Mouse (Mus musculus) limb, embryonic 12.5 days (tissue): ENCODE results near the gene Bspry. TPM values are rescaled to one million over a fixed set of nuclear protein-coding genes. Genes with fewer than 3 reads are reported as not detected.
A peak's percentile ranks its signal among the peaks of the same experiment; 100 is the strongest.

Source experiments
- ATAC-seq: fragments of 200-750 bp; cut with Nextera tagmentation; 2 replicates; pipeline ENCODE4 v1.8.0; 2017; ENCODE audit warnings: low read depth, moderate TSS enrichment; ENCODE audit not compliant: insufficient number of reproducible peaks, insufficient read depth, low FRiP score, low TSS enrichment
- H3K27ac ChIP-seq: fragments of 300-500 bp; sonication (generic); 2 replicates; pipeline ENCODE4 v1.5.1; 2016; ENCODE audit warnings: mild to moderate bottlenecking, moderate library complexity
- H3K27me3 ChIP-seq: fragments of 300-500 bp; sonication (generic); 2 replicates; pipeline ENCODE4 v1.6.1; 2016; ENCODE audit warnings: mild to moderate bottlenecking, moderate library complexity
- H3K36me3 ChIP-seq: fragments of 300-500 bp; sonication (generic); 2 replicates; pipeline ENCODE4 v1.6.1; 2016; ENCODE audit warnings: mild to moderate bottlenecking, moderate library complexity
- H3K4me1 ChIP-seq: fragments of 300-500 bp; sonication (generic); replicated peaks from 2 replicates; pipeline ENCODE4 v1.6.1; 2016
- H3K4me2 ChIP-seq: fragments of 300-500 bp; sonication (generic); 2 replicates; pipeline ENCODE4 v1.6.1; 2016; ENCODE audit warnings: mild to moderate bottlenecking, moderate library complexity
- H3K4me3 ChIP-seq: fragments of 300-500 bp; sonication (generic); replicated peaks from 2 replicates; pipeline ENCODE4 v1.5.1; 2016; ENCODE audit warnings: mild to moderate bottlenecking
- H3K9ac ChIP-seq: fragments of 300-500 bp; sonication (generic); replicated peaks from 2 replicates; pipeline ENCODE4 v1.6.1; 2016; ENCODE audit warnings: mild to moderate bottlenecking, moderate library complexity
- H3K9me3 ChIP-seq: fragments of 300-500 bp; sonication (generic); 2 replicates; pipeline ENCODE4 v1.6.1; 2016; ENCODE audit warnings: mild to moderate bottlenecking, moderate library complexity
- WGBS: fragments of 180-500 bp; shearing (Covaris S2); methylation state at CpG from one replicate; pipeline ENCODE4 v1.1.7; 2016; 5-methylcytosine and 5-hydroxymethylcytosine counted together
- polyA plus RNA-seq: library from polyadenylated mRNA; unstranded; fragments of >200 nt; fragmentation: Nextera tagmentation; extraction: Ambion mirVana; gene quantifications from 2 replicates; pipeline ENCODE4 v1.2.1, GENCODE M21; 2016

Gene Bspry
- polyA plus RNA-seq, 1 experiment from 2014 or later = 1.1 TPM

DNA sequence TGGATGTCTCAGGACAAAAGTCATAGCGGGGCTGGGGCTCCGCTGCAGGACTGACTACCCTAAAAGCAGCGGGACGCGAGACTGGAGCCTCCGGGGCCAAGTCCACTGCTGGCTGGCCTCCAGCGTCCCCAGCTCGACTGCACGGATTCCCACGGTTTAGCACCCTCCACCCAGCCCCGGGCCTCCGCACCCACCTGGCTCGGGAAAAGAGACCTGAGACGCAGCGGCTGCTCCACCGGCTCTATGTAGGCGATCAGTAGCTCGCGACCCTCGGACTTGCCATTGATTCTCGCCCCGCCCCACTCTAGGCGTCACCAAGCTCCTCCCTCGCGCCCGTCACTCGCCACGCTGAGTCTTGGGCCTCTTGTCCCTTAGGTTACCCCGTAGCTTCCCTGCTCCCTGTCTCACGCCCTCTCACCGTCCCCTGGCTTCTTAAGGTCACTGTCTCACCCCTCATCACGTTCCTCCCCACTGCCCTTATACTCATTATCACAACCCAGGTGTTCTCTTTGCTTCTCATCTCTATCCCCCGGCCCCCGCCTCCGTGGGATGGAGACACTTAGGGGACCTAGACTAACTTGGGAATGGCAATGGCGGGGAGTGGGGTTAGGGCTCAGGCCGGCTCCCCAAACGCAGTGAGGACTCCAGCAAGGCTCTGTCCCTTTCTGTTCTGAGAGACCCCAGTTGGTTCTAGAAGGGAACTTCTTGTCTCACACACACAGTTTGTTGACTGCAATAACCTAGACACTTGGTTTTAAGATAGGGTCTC lies 22.3 kb downstream of the Bspry start:
- ATAC-seq = peak; percentile 91
- H3K4me1 ChIP-seq = peaks cover 15% of the 10 kb centered on the region
- H3K27ac ChIP-seq = peak overlapping the region; percentile 72
- H3K27me3 ChIP-seq = no peaks in the 10 kb centered on the region
- peak overlapping the region; percentile 76 for H3K4me3 ChIP-seq
- H3K4me2 ChIP-seq = peak overlapping the region; percentile 72
- no peaks in the 10 kb centered on the region for H3K9me3 ChIP-seq
- H3K36me3 ChIP-seq = peaks cover 26% of the 10 kb centered on the region
- H3K9ac ChIP-seq = peak overlapping the region; percentile 76
- WGBS = 2% methylated on average over 38 of the region's 38 CpGs

- Histone ChIP-seq H3K4me3 (no peak overlapping the region), H3K27me3 (no peaks in the 10 kb centered on the region), H3K4me1 (peaks cover 15% of the 10 kb centered on the region), H3K36me3 (peaks cover 27% of the 10 kb centered on the region), H3K9ac (no peak overlapping the region), H3K27ac (no peak overlapping the region), H3K4me2 (no peak overlapping the region), H3K9me3 (no peaks in the 10 kb centered on the region)
- no peak for ATAC-seq
- WGBS = 73% methylated on average over 7 of the region's 7 CpGs
Observed at GRCm38 (mm10) chr4:62502969-62503368, 23.1 kb downstream of the Bspry start.

DNA sequence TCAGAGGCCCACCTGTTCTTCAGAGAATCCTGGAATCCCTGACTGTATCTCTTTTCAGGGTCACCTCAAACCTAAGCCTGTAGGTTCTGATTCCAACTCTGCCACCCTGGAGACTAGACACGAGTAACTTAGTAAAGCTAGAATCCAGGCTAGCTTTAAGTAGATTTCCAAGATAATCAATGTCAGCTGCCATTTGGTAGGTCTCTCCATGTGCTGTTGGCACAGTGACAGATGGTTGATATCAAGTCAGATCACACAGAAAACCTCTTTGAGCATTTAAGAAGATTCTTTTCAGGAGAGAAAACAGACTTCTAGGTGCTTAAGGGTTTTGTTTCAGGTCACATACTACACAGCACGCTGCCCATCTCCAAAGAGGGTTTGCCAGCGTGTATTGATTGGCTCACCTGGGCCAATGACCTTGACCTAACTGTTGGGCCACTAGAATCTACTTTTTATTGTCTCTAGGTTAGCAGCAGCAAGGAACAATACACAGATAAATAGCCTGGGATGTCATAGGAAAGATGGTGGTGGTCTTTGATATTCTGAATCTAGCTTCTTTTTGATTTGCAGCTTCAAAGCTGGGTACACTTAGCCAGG lies 23.6 kb downstream of the Bspry start, which contains the start of gene Hdhd3:
Hdhd3 (minus strand) TSS at position 94 of the 597 bp plus-strand sequence.
- ATAC-seq = no peak
- H3K4me2 ChIP-seq = peak within 1 kb of the TSS; percentile 72
- H3K4me3 ChIP-seq = peak within 1 kb of the TSS; percentile 76
- peaks cover 15% of the 10 kb centered on the region for H3K4me1 ChIP-seq
- H3K9me3 ChIP-seq = no peaks in the 10 kb centered on the region
- 77% methylated on average over 3 of the region's 3 CpGs for WGBS
- no peaks in the 10 kb centered on the region for H3K27me3 ChIP-seq
- peak within 1 kb of the TSS; percentile 76 for H3K9ac ChIP-seq
- H3K36me3 ChIP-seq = peaks cover 27% of the 10 kb centered on the region
- peak within 1 kb of the TSS; percentile 53; the same call in 1 of the 2 replicates for H3K27ac ChIP-seq

DNA sequence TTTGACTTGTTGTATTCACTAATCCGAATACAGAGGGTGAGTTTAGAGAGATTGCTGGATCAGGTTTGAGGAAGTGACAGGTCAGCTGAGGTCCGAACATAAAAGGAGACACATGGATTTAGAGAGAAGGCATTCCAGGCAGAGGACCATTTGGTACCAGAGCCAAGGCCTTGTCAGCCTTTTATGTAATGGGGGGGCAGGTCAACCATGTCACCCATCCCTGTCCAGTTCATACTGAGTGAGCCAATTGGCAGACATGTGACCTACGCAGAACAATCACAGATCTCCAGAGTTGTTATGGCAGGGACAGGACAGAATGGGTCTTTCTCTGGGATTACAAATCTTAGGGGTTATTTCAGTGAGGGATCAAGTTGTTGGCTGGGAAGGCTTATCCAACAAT lies 26.1 kb downstream of the Bspry start:
- H3K4me1 ChIP-seq = peaks cover 11% of the 10 kb centered on the region
- no peak overlapping the region for H3K9ac ChIP-seq
- WGBS = 81% methylated on average over 3 of the region's 3 CpGs
- no peaks in the 10 kb centered on the region for H3K9me3 ChIP-seq
- no peaks in the 10 kb centered on the region for H3K27me3 ChIP-seq
- peaks cover 38% of the 10 kb centered on the region for H3K36me3 ChIP-seq
- H3K27ac ChIP-seq = no peak overlapping the region
- ATAC-seq = no peak
- H3K4me2 ChIP-seq = no peak overlapping the region
- no peak overlapping the region for H3K4me3 ChIP-seq

DNA sequence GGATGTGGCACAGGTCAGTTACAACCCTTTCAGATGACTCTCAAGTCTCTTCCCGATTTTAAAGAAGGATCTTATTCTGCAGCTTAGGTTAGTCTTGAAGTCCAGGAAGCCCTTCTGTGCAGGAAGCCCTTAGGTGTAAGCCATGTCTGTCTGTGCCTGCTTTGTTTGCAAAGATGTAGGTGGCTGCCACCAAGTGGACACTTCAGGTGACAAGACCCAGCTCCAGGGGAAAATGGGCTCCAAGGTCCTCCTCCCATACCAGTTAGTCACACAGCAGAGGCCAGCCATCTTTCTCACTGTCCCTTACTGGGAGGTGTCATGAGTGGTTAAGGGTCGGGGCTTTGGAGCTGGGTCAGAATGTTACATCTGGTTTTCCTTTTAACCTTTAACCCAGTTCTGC lies 26.9 kb downstream of the Bspry start:
- no peak for ATAC-seq
- H3K27me3 ChIP-seq = no peaks in the 10 kb centered on the region
- no peaks in the 10 kb centered on the region for H3K9me3 ChIP-seq
- H3K4me1 ChIP-seq = 0 out of 2 replicates have a peak, but pooled peaks cover 6% of the 10 kb centered on the region
- no peak overlapping the region for H3K4me2 ChIP-seq
- H3K36me3 ChIP-seq = peaks cover 46% of the 10 kb centered on the region
- no peak overlapping the region for H3K4me3 ChIP-seq
- no peak overlapping the region for H3K9ac ChIP-seq
- no peak overlapping the region for H3K27ac ChIP-seq
- 60% methylated on average over 2 of the region's 2 CpGs for WGBS

- no peak overlapping the region for H3K27ac ChIP-seq
- no peaks in the 10 kb centered on the region for H3K27me3 ChIP-seq
- WGBS = 93% methylated on average over 5 of the region's 5 CpGs
- no peak overlapping the region for H3K4me2 ChIP-seq
- H3K4me1 ChIP-seq = no peaks in the 10 kb centered on the region
- H3K9me3 ChIP-seq = no peaks in the 10 kb centered on the region
- H3K4me3 ChIP-seq = no peak overlapping the region
- H3K9ac ChIP-seq = no peak overlapping the region
- no peak for ATAC-seq
- H3K36me3 ChIP-seq = peaks cover 66% of the 10 kb centered on the region
Observed at GRCm38 (mm10) chr4:62508839-62509238, 29.0 kb downstream of the Bspry start.

- Histone ChIP-seq H3K36me3 (peaks cover 70% of the 10 kb centered on the region), H3K4me2 (no peak overlapping the region), H3K9me3 (no peaks in the 10 kb centered on the region), H3K27me3 (no peaks in the 10 kb centered on the region), H3K4me1 (no peaks in the 10 kb centered on the region), H3K27ac (no peak overlapping the region), H3K9ac (no peak overlapping the region), H3K4me3 (no peak overlapping the region)
- no peak for ATAC-seq
- 90% methylated on average over 11 of the region's 11 CpGs for WGBS
Observed at GRCm38 (mm10) chr4:62509946-62510345, 30.1 kb downstream of the Bspry start.

DNA sequence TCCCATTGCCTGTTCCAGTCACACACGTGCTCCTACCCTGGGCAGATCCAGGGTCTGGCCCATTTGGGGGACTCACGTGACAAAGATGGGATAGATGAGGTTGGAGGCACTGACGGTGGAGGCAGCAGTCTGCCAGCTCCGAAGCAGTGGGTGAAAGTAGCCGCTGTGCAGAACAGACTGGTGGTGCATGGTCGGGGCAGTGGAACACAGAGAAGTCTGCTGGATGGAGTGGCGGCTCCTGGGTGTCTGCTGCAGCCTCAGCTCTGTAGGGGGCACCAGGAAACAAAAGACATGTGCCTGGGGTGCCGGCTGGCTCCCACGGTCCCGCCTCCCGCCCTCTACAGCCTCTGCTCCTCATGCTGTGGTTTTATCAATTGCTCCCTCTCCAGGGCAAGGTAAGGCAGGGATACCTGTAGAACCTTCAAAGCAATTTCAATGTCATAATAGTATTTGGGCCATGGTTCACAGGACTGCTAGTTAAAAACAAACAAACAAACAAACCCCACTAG lies 34.2 kb downstream of the Bspry start:
- WGBS = 56% methylated on average over 11 of the region's 11 CpGs
- ATAC-seq = no peak
- peaks cover 52% of the 10 kb centered on the region for H3K36me3 ChIP-seq
- no peak overlapping the region for H3K9ac ChIP-seq
- no peak overlapping the region for H3K4me2 ChIP-seq
- no peak overlapping the region for H3K4me3 ChIP-seq
- H3K9me3 ChIP-seq = no peaks in the 10 kb centered on the region
- H3K27ac ChIP-seq = no peak overlapping the region
- peaks cover 31% of the 10 kb centered on the region for H3K4me1 ChIP-seq
- no peaks in the 10 kb centered on the region for H3K27me3 ChIP-seq

DNA sequence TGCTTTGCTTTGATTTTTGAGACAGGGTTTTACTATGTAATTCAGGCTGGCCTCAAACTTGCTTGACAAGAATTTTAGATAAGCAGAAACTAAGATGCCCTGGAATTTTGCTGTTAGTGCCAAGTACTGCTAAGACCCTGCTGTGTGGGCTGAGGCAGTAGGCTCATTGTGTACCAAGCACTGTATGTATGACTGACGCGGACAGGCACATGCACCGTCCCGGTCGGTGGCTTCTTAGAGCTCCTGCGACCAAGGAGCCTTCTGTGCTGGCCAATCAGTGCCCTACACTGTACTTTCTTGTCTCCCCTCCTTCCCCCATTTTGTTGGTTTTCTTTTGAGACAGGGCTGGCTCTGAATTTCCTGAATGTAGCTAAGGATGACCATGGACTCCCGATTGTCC lies 35.1 kb downstream of the Bspry start:
- H3K27me3 ChIP-seq = no peaks in the 10 kb centered on the region
- no peak for ATAC-seq
- WGBS = 89% methylated on average over 7 of the region's 7 CpGs
- H3K9ac ChIP-seq = no peak overlapping the region
- peaks cover 33% of the 10 kb centered on the region for H3K4me1 ChIP-seq
- H3K9me3 ChIP-seq = no peaks in the 10 kb centered on the region
- no peak overlapping the region for H3K27ac ChIP-seq
- H3K4me2 ChIP-seq = no peak overlapping the region
- no peak overlapping the region for H3K4me3 ChIP-seq
- H3K36me3 ChIP-seq = peaks cover 42% of the 10 kb centered on the region

- Histone ChIP-seq H3K9ac (no peak overlapping the region), H3K27ac (no peak overlapping the region)
- 88% methylated on average over 3 of the region's 3 CpGs for WGBS
Observed at GRCm38 (mm10) chr4:62515490-62515889, 35.6 kb downstream of the Bspry start.

DNA sequence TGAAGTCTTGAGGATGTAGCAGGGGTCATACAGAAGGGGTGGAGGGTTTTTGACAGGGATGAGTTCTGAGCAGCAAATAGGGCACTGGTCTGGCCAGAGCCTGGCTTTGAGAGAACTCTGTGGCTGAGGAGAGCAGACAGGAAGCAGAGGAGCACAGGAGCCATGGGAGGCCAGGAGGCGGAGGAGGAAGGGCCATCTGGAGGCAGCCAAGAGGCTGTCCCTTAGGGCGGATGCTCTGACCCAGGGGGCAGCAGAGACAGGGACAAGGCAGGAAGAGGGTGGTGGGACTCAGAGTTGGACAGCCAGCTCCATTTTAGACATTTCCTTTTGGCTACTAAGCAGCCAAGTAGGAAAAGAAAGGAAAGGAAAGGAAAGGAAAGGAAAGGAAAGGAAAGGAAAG lies 36.2 kb downstream of the Bspry start:
- Histone ChIP-seq H3K27ac (no peak overlapping the region), H3K4me2 (0 out of 2 replicates have a peak overlapping the region, but pooled peaks have one; percentile 6), H3K27me3 (no peaks in the 10 kb centered on the region), H3K36me3 (peaks cover 31% of the 10 kb centered on the region), H3K9ac (no peak overlapping the region; the same call in 1 of the 2 replicates), H3K9me3 (no peaks in the 10 kb centered on the region), H3K4me3 (no peak overlapping the region), H3K4me1 (peaks cover 33% of the 10 kb centered on the region)
- 19% methylated on average over 2 of the region's 2 CpGs for WGBS
- ATAC-seq = no peak

More at GRCm38 (mm10) chr4:62515490-62515889, 35.6 kb downstream of the Bspry start:
- peaks cover 37% of the 10 kb centered on the region for H3K36me3 ChIP-seq
- peaks cover 33% of the 10 kb centered on the region for H3K4me1 ChIP-seq
- H3K27me3 ChIP-seq = no peaks in the 10 kb centered on the region
- no peak overlapping the region for H3K4me2 ChIP-seq
- no peak for ATAC-seq
- no peaks in the 10 kb centered on the region for H3K9me3 ChIP-seq
- no peak overlapping the region for H3K4me3 ChIP-seq
